Mouse (Mus musculus) hindbrain, embryonic 13.5 days (tissue): ENCODE results near the gene Fzr1. TPM values are rescaled to one million over a fixed set of nuclear protein-coding genes. Genes with fewer than 3 reads are reported as not detected.

Source experiments
- ATAC-seq: fragments of 200-750 bp; cut with Nextera tagmentation; 2 replicates; pipeline ENCODE4 v1.8.0; 2017; ENCODE audit warnings: moderate TSS enrichment; ENCODE audit not compliant: low FRiP score
- H3K27ac ChIP-seq: fragments of 300-500 bp; sonication (generic); 2 replicates; pipeline ENCODE4 v1.5.1; 2015; ENCODE audit warnings: inconsistent platforms, mild to moderate bottlenecking, moderate library complexity
- H3K27me3 ChIP-seq: fragments of 300-500 bp; sonication (generic); 2 replicates; pipeline ENCODE4 v1.6.1; 2015; ENCODE audit warnings: mild to moderate bottlenecking, inconsistent platforms
- H3K36me3 ChIP-seq: fragments of 300-500 bp; sonication (generic); 2 replicates; pipeline ENCODE4 v1.6.1; 2015; ENCODE audit warnings: mild to moderate bottlenecking, inconsistent platforms
- H3K4me1 ChIP-seq: fragments of 300-500 bp; sonication (generic); replicated peaks from 2 replicates; pipeline ENCODE4 v1.6.1; 2015; ENCODE audit warnings: inconsistent platforms
- H3K4me2 ChIP-seq: fragments of 300-500 bp; sonication (generic); 2 replicates; pipeline ENCODE4 v1.6.1; 2015; ENCODE audit warnings: inconsistent platforms, mild to moderate bottlenecking, moderate library complexity
- H3K4me3 ChIP-seq: fragments of 300-500 bp; sonication (generic); 2 replicates; pipeline ENCODE4 v1.5.1; 2015; ENCODE audit warnings: mild to moderate bottlenecking, inconsistent platforms
- H3K9ac ChIP-seq: fragments of 300-500 bp; sonication (generic); 2 replicates; pipeline ENCODE4 v1.6.1; 2015; ENCODE audit warnings: mild to moderate bottlenecking, inconsistent platforms
- H3K9me3 ChIP-seq: fragments of 300-500 bp; sonication (generic); 2 replicates; pipeline ENCODE4 v1.6.1; 2016; ENCODE audit warnings: inconsistent platforms
- WGBS: fragments of 180-500 bp; shearing (Covaris S2); methylation state at CpG from one replicate; pipeline ENCODE4 v1.1.7; 2015; 5-methylcytosine and 5-hydroxymethylcytosine counted together
- polyA plus RNA-seq: library from polyadenylated mRNA; unstranded; fragments of >200 nt; fragmentation: Nextera tagmentation; extraction: Ambion mirVana; gene quantifications from 2 replicates; pipeline ENCODE4 v1.2.1, GENCODE M21; 2015

Gene Fzr1
- polyA plus RNA-seq: 121 and 126 TPM in 2 replicates

DNA sequence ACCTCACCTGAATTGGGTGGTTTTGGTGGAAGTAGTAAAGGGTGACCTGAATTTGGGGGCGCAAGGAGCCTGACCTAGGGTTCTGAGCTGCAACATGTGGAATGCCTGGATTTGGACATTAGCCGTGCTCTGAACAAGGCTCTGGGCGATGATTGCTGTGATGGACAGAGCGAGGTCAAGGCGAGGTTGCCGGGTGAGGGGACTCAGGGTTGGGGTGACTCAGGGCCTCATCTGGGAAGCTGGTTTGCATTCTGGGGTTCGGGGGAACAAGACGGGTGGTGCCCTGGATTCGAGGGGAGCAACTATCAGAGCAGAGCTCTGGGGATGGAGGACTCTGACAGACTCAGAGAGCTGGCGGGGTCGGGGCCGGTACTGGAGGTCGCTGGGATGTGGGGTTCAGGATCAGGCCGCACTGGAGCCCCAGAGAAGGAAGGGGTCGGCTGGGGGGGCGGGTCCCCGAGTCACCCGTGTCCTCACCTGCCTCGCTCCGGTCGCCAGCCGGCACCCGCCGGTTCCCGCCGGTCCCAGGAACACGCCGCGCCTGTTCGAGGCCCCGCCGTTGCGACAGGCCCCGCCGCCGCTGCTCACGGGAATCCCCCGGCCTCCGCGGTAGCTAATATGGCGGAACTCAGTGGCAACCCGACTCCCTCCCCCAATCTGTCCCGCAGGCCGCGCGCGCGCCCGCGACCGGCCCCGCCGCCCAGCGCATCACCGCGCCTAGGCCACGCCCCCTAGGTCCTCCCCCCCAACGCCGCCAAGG lies at the start of gene Fzr1:
Fzr1 (minus strand) TSS at position 724 of the 760 bp plus-strand sequence.
- under 1% methylated on average over 58 of the region's 59 CpGs for WGBS
- H3K27ac ChIP-seq: peak within 1 kb of the TSS; percentile 85
- no peaks in the 10 kb centered on the region for H3K9me3 ChIP-seq
- peaks cover 28% of the 10 kb centered on the region for H3K36me3 ChIP-seq
- H3K4me3 ChIP-seq: peak within 1 kb of the TSS; percentile 74
- peak within 1 kb of the TSS; percentile 92 for H3K4me2 ChIP-seq
- H3K9ac ChIP-seq: peak within 1 kb of the TSS; percentile 95
- H3K4me1 ChIP-seq: peaks cover 37% of the 10 kb centered on the region
- peak; percentile 76 for ATAC-seq
- H3K27me3 ChIP-seq: no peaks in the 10 kb centered on the region

DNA sequence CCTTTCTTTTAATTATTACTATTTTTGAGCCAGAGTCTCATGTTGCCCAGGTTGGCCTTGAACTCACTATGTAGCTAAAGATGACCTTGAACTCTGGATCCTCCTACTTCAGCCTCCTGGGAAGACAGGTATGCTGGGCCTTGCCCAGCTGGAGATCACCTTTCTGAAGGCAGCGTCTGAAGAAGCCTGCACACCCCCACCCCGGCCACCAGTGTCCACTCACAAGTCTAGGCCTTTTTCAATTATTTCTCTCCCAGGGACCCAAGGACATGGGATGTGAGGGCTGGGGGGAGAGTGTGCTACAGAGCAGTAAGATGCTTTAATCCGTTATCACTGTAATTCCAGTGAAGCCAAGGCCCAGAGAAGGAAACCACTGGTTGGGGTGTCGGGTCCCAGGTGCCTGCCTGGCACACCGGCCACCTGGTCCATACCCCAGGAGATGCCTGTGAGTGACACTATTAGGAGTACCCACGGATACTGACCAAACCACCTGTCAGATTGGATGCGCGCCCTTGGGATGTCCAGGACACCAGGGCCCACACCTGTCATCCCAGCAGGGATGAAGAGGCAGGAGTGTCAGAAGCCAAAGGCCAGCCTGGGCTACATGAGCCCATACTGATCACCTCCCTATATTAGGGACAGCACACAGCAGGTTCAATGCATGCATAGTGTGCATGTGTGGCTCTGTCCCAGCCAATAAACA lies 49.6 kb upstream of the Fzr1 start:
- no peak for ATAC-seq
- no peak overlapping the region for H3K4me3 ChIP-seq
- H3K36me3 ChIP-seq: no peaks in the 10 kb centered on the region
- H3K9ac ChIP-seq: no peak overlapping the region
- H3K9me3 ChIP-seq: no peaks in the 10 kb centered on the region
- no peak overlapping the region for H3K27ac ChIP-seq
- peaks cover 52% of the 10 kb centered on the region for H3K27me3 ChIP-seq
- H3K4me1 ChIP-seq: peaks cover 61% of the 10 kb centered on the region
- WGBS: 74% methylated on average over 8 of the region's 8 CpGs
- no peak overlapping the region for H3K4me2 ChIP-seq

DNA sequence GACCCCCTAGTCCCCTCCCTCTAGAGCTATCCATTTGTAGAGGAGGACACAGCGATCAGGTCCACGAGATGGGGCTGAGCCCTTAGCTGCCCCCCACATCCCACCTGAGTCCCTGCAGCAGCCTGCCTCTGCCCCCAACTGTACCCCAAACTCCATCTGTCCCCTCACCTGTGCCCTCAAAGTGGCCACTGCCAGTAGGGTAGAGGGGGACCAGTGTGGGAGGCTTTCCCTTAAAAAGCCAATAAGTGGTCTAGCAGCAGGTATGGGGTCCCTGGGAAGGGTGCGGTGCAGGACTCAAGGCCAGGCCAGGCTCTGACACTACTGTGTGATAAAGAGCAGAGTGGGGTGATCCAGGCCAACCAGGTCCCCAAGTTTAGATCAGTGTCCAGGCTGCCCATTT lies 49.0 kb upstream of the Fzr1 start:
- Histone ChIP-seq H3K27ac (no peak overlapping the region), H3K9me3 (no peaks in the 10 kb centered on the region), H3K4me1 (peaks cover 56% of the 10 kb centered on the region), H3K9ac (peak overlapping the region; percentile 63), H3K4me3 (peak overlapping the region; percentile 40), H3K27me3 (peaks cover 58% of the 10 kb centered on the region), H3K36me3 (no peaks in the 10 kb centered on the region), H3K4me2 (peak overlapping the region; percentile 61)
- ATAC-seq: no peak
- WGBS: 22% methylated on average over 3 of the region's 3 CpGs

- peak overlapping the region; percentile 40 for H3K4me3 ChIP-seq
- peak overlapping the region; percentile 63 for H3K9ac ChIP-seq
- H3K27me3 ChIP-seq: peaks cover 60% of the 10 kb centered on the region
- 3% methylated on average over 38 of the region's 38 CpGs for WGBS
- no peaks in the 10 kb centered on the region for H3K36me3 ChIP-seq
- H3K4me2 ChIP-seq: peak overlapping the region; percentile 61
- H3K9me3 ChIP-seq: no peaks in the 10 kb centered on the region
- peaks cover 55% of the 10 kb centered on the region for H3K4me1 ChIP-seq
- ATAC-seq: no peak
- H3K27ac ChIP-seq: no peak overlapping the region
Observed at GRCm38 (mm10) chr10:81426897-81427296, 48.6 kb upstream of the Fzr1 start.

DNA sequence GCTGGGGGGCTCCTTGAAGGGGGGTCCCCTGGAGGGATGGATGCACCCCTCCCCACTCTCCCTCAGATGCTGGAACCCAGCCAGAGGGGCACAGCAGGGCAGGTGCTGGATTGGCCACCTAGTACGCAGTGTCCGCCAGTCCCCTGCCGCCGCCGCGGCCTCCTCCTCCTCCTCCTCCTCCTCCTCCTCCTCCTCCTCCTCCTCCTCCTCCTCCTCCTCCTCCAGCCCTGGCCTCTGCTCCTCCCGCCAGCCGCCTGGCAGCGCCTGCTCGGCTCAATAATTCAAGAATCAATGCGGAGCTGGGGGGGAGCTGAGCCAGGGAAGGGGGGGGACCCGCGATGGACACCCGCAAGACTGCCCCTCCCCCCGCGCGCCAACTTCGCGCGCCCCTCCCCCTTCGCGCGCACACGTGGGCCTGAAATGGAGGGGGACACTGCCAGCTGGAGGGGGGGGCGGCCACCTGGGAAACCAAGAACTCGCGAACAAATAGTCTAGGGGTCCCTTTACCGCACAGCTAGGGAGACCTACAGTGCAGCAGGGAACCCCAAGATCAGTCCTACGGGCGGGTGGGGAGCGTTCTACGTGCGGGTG lies 47.9 kb upstream of the Fzr1 start:
- H3K4me1 ChIP-seq: peaks cover 50% of the 10 kb centered on the region
- ATAC-seq: no peak
- no peaks in the 10 kb centered on the region for H3K9me3 ChIP-seq
- H3K4me3 ChIP-seq: peak overlapping the region; percentile 40
- H3K9ac ChIP-seq: peak overlapping the region; percentile 63
- H3K4me2 ChIP-seq: peak overlapping the region; percentile 61
- no peaks in the 10 kb centered on the region for H3K36me3 ChIP-seq
- H3K27me3 ChIP-seq: peaks cover 60% of the 10 kb centered on the region
- H3K27ac ChIP-seq: no peak overlapping the region
- 0% methylated on average over 16 of the region's 33 CpGs for WGBS

DNA sequence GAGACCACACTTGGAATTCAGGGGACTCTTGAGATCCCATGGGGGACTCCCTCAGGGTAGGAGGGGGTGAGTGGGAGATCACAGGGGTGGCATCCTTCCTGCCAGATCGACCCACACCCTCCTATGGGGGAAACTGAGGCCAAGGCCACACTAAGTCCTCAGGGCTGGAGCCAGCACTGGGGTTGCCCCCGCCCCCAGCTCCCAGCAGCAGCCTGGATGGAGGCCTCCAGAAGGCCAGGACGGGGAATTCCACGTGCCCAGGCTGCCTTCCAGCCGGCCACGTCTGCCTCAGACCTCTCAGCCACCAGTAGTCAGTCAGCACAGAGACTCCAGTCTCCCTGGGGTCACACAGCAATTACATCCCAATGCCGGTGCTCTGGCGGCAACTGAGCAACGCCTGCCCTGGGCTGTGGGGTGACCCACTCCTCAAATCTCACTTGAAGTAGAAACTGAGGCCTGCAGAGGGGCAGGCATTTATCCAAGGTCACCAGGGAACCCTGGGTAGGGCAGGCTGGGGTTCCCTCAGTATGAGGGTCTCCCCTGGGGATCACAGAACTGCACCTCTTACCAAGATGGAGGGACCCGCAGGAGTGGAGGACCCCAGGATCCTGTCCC lies 47.0 kb upstream of the Fzr1 start:
- peak overlapping the region; percentile 4; the same call in 1 of the 2 replicates for H3K4me3 ChIP-seq
- peaks cover 3% of the 10 kb centered on the region for H3K36me3 ChIP-seq
- ATAC-seq: no peak
- peak overlapping the region; percentile 49; the same call in 1 of the 2 replicates for H3K9ac ChIP-seq
- WGBS: 32% methylated on average over 10 of the region's 10 CpGs
- H3K4me2 ChIP-seq: peak overlapping the region; percentile 61
- H3K27me3 ChIP-seq: peaks cover 60% of the 10 kb centered on the region
- H3K4me1 ChIP-seq: peaks cover 48% of the 10 kb centered on the region
- no peak overlapping the region; the same call in 1 of the 2 replicates for H3K27ac ChIP-seq
- H3K9me3 ChIP-seq: no peaks in the 10 kb centered on the region

DNA sequence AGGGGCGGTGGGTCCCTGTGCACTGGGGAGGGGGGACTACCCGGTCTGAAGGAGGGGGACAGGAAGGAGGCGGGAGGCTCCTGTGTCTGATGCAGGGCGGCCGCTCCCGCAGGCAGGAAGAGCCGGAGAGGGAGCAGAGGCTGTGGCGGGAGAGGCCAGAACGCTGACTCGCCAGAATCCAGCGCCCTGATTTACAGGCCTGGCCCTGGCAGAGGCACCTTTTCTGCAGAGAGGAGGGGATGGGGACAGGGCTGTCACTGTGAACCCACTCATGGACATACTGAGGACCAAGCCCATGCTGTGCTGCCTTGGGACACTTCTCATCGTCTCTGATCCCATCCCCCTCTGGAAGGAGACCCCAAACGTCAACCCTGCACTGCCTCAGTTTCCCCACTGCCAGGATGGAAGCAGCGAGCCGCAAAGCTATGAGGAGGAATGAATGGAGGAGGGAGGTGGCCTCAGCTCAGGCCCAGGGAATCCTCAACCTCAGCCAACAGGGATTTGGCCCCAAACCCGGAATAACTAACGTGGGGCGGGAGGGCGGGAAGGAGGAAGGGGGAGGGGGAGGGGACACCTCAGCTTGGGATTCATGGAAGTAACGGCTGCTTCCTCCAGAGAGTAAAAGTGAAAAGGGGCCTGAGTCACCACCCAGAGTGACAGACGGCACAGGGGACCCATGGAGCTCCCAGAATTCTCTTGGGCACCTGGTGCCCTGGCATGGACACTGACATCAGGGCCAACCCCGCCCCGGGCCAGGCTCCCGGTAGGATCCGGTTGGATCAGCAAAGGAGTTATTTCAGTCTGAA lies 46.1 kb upstream of the Fzr1 start:
- H3K36me3 ChIP-seq: peaks cover 11% of the 10 kb centered on the region
- peak overlapping the region; percentile 61 for H3K4me2 ChIP-seq
- H3K9ac ChIP-seq: 0 out of 2 replicates have a peak overlapping the region, but pooled peaks have one; percentile 49
- no peaks in the 10 kb centered on the region for H3K9me3 ChIP-seq
- ATAC-seq: no peak
- 7% methylated on average over 25 of the region's 25 CpGs for WGBS
- peaks cover 60% of the 10 kb centered on the region for H3K27me3 ChIP-seq
- 0 out of 2 replicates have a peak overlapping the region, but pooled peaks have one; percentile 41 for H3K27ac ChIP-seq
- no peak overlapping the region for H3K4me3 ChIP-seq
- peaks cover 44% of the 10 kb centered on the region for H3K4me1 ChIP-seq

DNA sequence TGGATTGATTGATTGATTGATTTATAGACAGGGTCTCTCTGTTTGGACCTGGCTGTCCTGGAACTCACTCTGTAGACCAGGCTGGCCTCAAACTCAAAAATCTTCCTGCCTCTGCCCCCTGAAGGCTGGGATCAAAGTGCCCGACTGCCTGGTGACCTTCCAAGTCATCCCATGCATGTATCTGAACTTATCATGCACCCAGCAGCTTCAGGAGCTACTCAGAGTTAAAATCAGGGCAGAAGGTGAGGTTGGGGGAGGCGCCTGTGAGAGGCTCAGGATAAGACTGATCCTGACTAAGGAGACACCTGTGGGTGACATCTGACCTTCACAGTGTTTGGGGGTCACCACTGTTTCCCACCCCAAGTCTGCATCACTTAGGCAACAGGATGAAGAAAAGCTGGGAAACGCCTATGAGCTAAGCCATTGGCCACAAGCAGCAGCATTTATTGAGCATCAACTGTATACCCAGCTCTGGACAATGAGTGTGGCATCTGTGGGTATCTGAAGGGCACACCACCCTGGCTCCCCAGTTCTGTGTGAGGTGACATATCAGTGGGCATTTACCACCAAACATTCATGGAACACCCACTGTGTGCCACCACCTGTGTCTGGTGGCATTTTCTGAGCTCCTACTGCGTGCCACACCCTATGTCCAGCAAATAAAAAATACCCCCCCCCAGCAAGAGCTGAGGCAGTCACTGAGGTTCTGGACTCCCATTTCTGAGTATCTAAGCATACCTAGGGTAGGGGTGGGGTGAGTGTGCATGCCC lies 45.3 kb upstream of the Fzr1 start:
- Histone ChIP-seq H3K9me3 (no peaks in the 10 kb centered on the region), H3K4me3 (no peak overlapping the region), H3K27me3 (peaks cover 56% of the 10 kb centered on the region), H3K4me2 (0 out of 2 replicates have a peak overlapping the region, but pooled peaks have one; percentile 61), H3K36me3 (peaks cover 11% of the 10 kb centered on the region), H3K27ac (0 out of 2 replicates have a peak overlapping the region, but pooled peaks have one; percentile 41), H3K9ac (no peak overlapping the region), H3K4me1 (peaks cover 42% of the 10 kb centered on the region)
- ATAC-seq: no peak
- WGBS: 67% methylated on average over 4 of the region's 4 CpGs

DNA sequence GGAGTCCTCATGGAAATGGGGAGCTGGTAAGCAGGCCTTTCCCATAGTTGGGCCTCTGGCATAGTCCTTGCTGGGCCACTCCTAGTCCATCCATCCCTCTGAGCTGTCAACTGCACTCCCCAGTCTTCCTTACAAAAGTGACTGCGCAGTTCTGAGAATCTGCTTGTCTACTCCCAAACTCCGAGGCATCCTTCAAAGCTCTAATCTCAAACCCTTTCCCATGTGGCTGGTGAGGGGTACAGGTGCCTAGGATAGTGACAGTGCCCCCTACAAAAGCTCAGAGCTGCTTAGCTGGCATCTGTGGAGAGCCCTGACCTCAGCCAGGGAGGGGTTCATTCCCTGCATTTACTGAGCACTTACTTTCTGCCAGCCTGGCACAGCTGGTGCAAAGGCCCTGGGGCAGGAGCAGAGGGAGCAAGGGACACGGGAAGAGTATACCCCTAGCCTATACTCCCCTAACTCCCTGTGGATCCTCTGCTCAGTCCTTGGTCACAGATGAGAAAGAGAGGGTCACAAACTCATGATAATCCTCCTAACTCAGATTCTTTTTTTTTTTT lies 44.4 kb upstream of the Fzr1 start:
- 89% methylated on average over 3 of the region's 3 CpGs for WGBS
- Histone ChIP-seq H3K4me3 (no peak overlapping the region), H3K4me2 (no peak overlapping the region), H3K9me3 (no peaks in the 10 kb centered on the region), H3K4me1 (peaks cover 51% of the 10 kb centered on the region), H3K27me3 (peaks cover 49% of the 10 kb centered on the region), H3K9ac (no peak overlapping the region), H3K36me3 (peaks cover 11% of the 10 kb centered on the region), H3K27ac (no peak overlapping the region)
- ATAC-seq: no peak

DNA sequence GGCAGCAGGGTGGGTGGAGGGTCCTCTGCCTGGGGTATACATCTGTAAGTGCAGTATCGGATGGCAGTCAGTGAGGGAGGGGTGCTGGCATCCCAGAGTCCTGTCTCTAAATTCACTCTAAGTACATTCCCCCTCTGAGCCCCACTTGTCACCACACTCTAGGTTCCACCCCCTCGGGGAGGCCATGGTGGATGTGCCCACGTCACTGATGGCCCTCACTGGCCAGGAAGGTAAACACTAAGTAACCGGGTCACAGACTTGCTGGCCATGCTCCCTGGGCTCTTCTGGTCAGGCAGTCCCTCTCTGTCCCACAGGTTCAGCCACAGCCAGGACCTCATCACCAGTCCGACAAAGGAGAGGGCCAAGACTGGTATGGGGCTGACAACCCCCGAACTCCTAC lies 43.9 kb upstream of the Fzr1 start:
- no peak overlapping the region for H3K4me2 ChIP-seq
- no peak overlapping the region for H3K27ac ChIP-seq
- H3K9ac ChIP-seq: no peak overlapping the region
- H3K4me3 ChIP-seq: no peak overlapping the region
- H3K36me3 ChIP-seq: peaks cover 11% of the 10 kb centered on the region
- 80% methylated on average over 6 of the region's 6 CpGs for WGBS
- peaks cover 54% of the 10 kb centered on the region for H3K4me1 ChIP-seq
- no peaks in the 10 kb centered on the region for H3K9me3 ChIP-seq
- H3K27me3 ChIP-seq: peaks cover 49% of the 10 kb centered on the region
- no peak for ATAC-seq

GRCm38 (mm10) chr10:81421797-81422100 lies 43.4 kb upstream of the Fzr1 start:
- Histone ChIP-seq H3K27ac (no peak overlapping the region), H3K9me3 (no peaks in the 10 kb centered on the region), H3K4me2 (no peak overlapping the region), H3K27me3 (peaks cover 44% of the 10 kb centered on the region), H3K9ac (no peak overlapping the region; the same call in 1 of the 2 replicates), H3K36me3 (peaks cover 11% of the 10 kb centered on the region), H3K4me3 (no peak overlapping the region), H3K4me1 (peaks cover 54% of the 10 kb centered on the region)
- ATAC-seq: no peak
- WGBS: 83% methylated on average over 3 of the region's 5 CpGs
